ENCODE assay signal across 7 mouse cellular contexts in genomic region chr19:44294588-44295041, GRCm38 (mm10). TPM values are rescaled to one million over a fixed set of nuclear protein-coding genes. Genes with fewer than 3 reads are reported as not detected.
DNase-seq lines count a peak whose midpoint lies in the region; ATAC-seq lines count a peak whose summit lies in the region.

No protein-coding gene starts in this region.

- H3K36me3 ChIP-seq in limb, embryonic 10.5 days: peaks cover 49% of the 10 kb centered on the region
- peaks cover 47% of the 10 kb centered on the region for H3K36me3 ChIP-seq in midbrain, embryonic 12.5 days

- peak overlapping the region; percentile 94 for H3K4me3 ChIP-seq in limb, embryonic 10.5 days
- H3K4me3 ChIP-seq in midbrain, embryonic 12.5 days: peak overlapping the region; percentile 92

- no peaks in the 10 kb centered on the region for H3K9me3 ChIP-seq in limb, embryonic 10.5 days (replicated peaks)
- H3K9me3 ChIP-seq in midbrain, embryonic 12.5 days: no peaks in the 10 kb centered on the region

- H3K4me1 ChIP-seq in limb, embryonic 10.5 days: peaks cover 71% of the 10 kb centered on the region
- peaks cover 59% of the 10 kb centered on the region for H3K4me1 ChIP-seq in midbrain, embryonic 12.5 days

- H3K27me3 ChIP-seq in limb, embryonic 10.5 days (ENCODE audit: low read depth, poor library complexity, severe bottlenecking): no peaks in the 10 kb centered on the region
- H3K27me3 ChIP-seq in midbrain, embryonic 12.5 days: no peaks in the 10 kb centered on the region

- DNase-seq in adrenal gland, postnatal 10 days: peak; percentile 93
- peak; percentile 89 for DNase-seq in embryo, embryonic 9.5 days (ENCODE audit: extremely low spot score)
- DNase-seq in kidney, adult 11 months: peak; percentile 73
- DNase-seq in limb, embryonic 10.5 days (ENCODE audit: low spot score): peak; percentile 91
- peak; percentile 72 for DNase-seq in skeletal muscle tissue, adult 2 months (ENCODE audit: low read depth, low spot score)

- WGBS in limb, embryonic 10.5 days: under 1% methylated on average over 14 of the region's 14 CpGs
- 2% methylated on average over 14 of the region's 14 CpGs for WGBS in midbrain, embryonic 12.5 days

- ATAC-seq in granulocyte monocyte progenitor cell, adult 5-6 weeks (replicated peaks; ENCODE audit: poor library complexity, severe bottlenecking): peak; percentile 66
- ATAC-seq in midbrain, embryonic 12.5 days (ENCODE audit: low FRiP score, low read depth): peak; percentile 52

- H3K9ac ChIP-seq in midbrain, embryonic 12.5 days (replicated peaks): peak overlapping the region; percentile 97

- peak overlapping the region; percentile 99 for H3K4me2 ChIP-seq in midbrain, embryonic 12.5 days (replicated peaks)

- peak overlapping the region; percentile 98 for H3K27ac ChIP-seq in limb, embryonic 10.5 days
- H3K27ac ChIP-seq in midbrain, embryonic 12.5 days (replicated peaks): peak overlapping the region; percentile 99

RNA-seq across cellular contexts. Expression of gene Scd2, which starts 1.1 kb away (rescaled TPM):
- 100 to 1,000 TPM; 226 to 239 TPM for total RNA-seq in adrenal gland, postnatal 10 days (2021)
- total RNA-seq in granulocyte monocyte progenitor cell, adult 5-6 weeks (2014; fragmentation: Nextera tagmentation): 91.6 and 93.4 TPM in 2 replicates
- 108 and 109 TPM in 2 replicates for total RNA-seq in granulocyte monocyte progenitor cell, adult 5-6 weeks (2017)
- 324 and 335 TPM in 2 replicates for polyA plus RNA-seq in limb, embryonic 10.5 days (2016; fragmentation: Nextera tagmentation; extraction: Ambion mirVana)
- 419 and 424 TPM in 2 replicates for polyA plus RNA-seq in midbrain, embryonic 12.5 days (2016; fragmentation: Nextera tagmentation; extraction: Ambion mirVana)

RNA-seq across cellular contexts. Expression of gene Scd4, which starts 38.3 kb away (rescaled TPM):
- 1 to 10 TPM; 1.6 to 1.7 TPM for total RNA-seq in adrenal gland, postnatal 10 days (2021)
- not detected in 2 replicates for total RNA-seq in granulocyte monocyte progenitor cell, adult 5-6 weeks (2014; fragmentation: Nextera tagmentation)
- 0.22 TPM in 1 of 2 replicates, not detected in the other for total RNA-seq in granulocyte monocyte progenitor cell, adult 5-6 weeks (2017)
- 0.08 and 0.11 TPM in 2 replicates for polyA plus RNA-seq in limb, embryonic 10.5 days (2016; fragmentation: Nextera tagmentation; extraction: Ambion mirVana)
- polyA plus RNA-seq in midbrain, embryonic 12.5 days (2016; fragmentation: Nextera tagmentation; extraction: Ambion mirVana): 0.10 and 0.11 TPM in 2 replicates

Comparison
In these comparisons a context has a peak if more than half of its experiments do, and no peak if none do; other contexts are left out.
1. Peak in every context shown above with its lines: DNase-seq, ATAC-seq, H3K4me3 ChIP-seq and H3K27ac ChIP-seq.